ENCODE assay signal across 8 mouse cellular contexts in genomic region chr7:25281166-25281733, GRCm38 (mm10). TPM values are rescaled to one million over a fixed set of nuclear protein-coding genes. Genes with fewer than 3 reads are reported as not detected.
DNase-seq lines count a peak whose midpoint lies in the region; ATAC-seq and TF ChIP-seq lines count a peak whose summit lies in the region.

No protein-coding gene starts in this region.

- peak; percentile 15 for ATAC-seq in intestine, embryonic 15.5 days
- no peak for ATAC-seq in neural tube, embryonic 12.5 days (ENCODE audit: low FRiP score, low read depth)

- H3K27ac ChIP-seq in testis, adult 2 months (ENCODE audit: control insufficient read depth, insufficient read depth, low read depth, low read length) = peak overlapping the region; percentile 82
- peak overlapping the region; percentile 98 for H3K27ac ChIP-seq in intestine, embryonic 15.5 days
- peak overlapping the region; percentile 96 for H3K27ac ChIP-seq in neural tube, embryonic 12.5 days

- peak overlapping the region; percentile 42 for H3K9ac ChIP-seq in intestine, embryonic 15.5 days
- H3K9ac ChIP-seq in neural tube, embryonic 12.5 days = peak overlapping the region; percentile 36; the same call in 1 of the 2 replicates

- peak overlapping the region; percentile 64 for H3K4me3 ChIP-seq in testis, adult 2 months (ENCODE audit: control insufficient read depth, low read depth, low read length)
- peak overlapping the region; percentile 76 for H3K4me3 ChIP-seq in intestine, embryonic 15.5 days (replicated peaks)
- H3K4me3 ChIP-seq in neural tube, embryonic 12.5 days = peak overlapping the region; percentile 71

- H3K4me1 ChIP-seq in testis, adult 2 months (ENCODE audit: control insufficient read depth, insufficient read depth, low read length) = peaks cover 47% of the 10 kb centered on the region
- H3K4me1 ChIP-seq in intestine, embryonic 15.5 days (replicated peaks) = peaks cover 53% of the 10 kb centered on the region
- peaks cover 59% of the 10 kb centered on the region for H3K4me1 ChIP-seq in neural tube, embryonic 12.5 days

- TF ChIP-seq CTCF in testis, adult 2 months (IDR thresholded peaks at IDR 0.05; ENCODE audit: control insufficient read depth, insufficient read depth, insufficient replicate concordance, low read depth, low read length) = no peak

- H3K4me2 ChIP-seq in intestine, embryonic 15.5 days (replicated peaks) = peak overlapping the region; percentile 92
- H3K4me2 ChIP-seq in neural tube, embryonic 12.5 days (replicated peaks) = peak overlapping the region; percentile 95

- 15% methylated on average over 12 of the region's 12 CpGs for WGBS in intestine, embryonic 15.5 days
- 26% methylated on average over 12 of the region's 12 CpGs for WGBS in neural tube, embryonic 12.5 days

- no peaks in the 10 kb centered on the region for H3K9me3 ChIP-seq in intestine, embryonic 15.5 days
- H3K9me3 ChIP-seq in neural tube, embryonic 12.5 days = no peaks in the 10 kb centered on the region

- no peaks in the 10 kb centered on the region for H3K27me3 ChIP-seq in testis, adult 2 months (ENCODE audit: control insufficient read depth, insufficient read depth, low read length)
- no peaks in the 10 kb centered on the region for H3K27me3 ChIP-seq in intestine, embryonic 15.5 days (replicated peaks)
- no peaks in the 10 kb centered on the region for H3K27me3 ChIP-seq in neural tube, embryonic 12.5 days (replicated peaks)

- TF ChIP-seq POLR2A in testis, adult 2 months (IDR thresholded peaks at IDR 0.05; ENCODE audit: control insufficient read depth, low read depth, low read length) = no peak

- DNase-seq in cerebellum, adult 8-10 months = peak; percentile 50
- DNase-seq in cerebellum, postnatal 10 days = no peak
- no peak for DNase-seq in testis, postnatal 14 days (ENCODE audit: low spot score)
- no peak for DNase-seq in adrenal gland, postnatal 25 days
- no peak for DNase-seq in adrenal gland, postnatal 4 days (ENCODE audit: low spot score in 2 of 2)

- H3K36me3 ChIP-seq in testis, adult 2 months (ENCODE audit: control insufficient read depth, insufficient read depth, low read length) = peaks cover 2% of the 10 kb centered on the region; the same call in 1 of the 2 replicates
- peaks cover 13% of the 10 kb centered on the region for H3K36me3 ChIP-seq in intestine, embryonic 15.5 days
- peaks cover 18% of the 10 kb centered on the region for H3K36me3 ChIP-seq in neural tube, embryonic 12.5 days

RNA-seq across cellular contexts. Expression of gene Cic, which starts 13.7 kb away (rescaled TPM):
- polyA plus RNA-seq in testis, adult 2 months (2012; rRNA removed) = 41.8 and 42.1 TPM in 2 replicates
- polyA plus RNA-seq in intestine, embryonic 15.5 days (2015; fragmentation: Nextera tagmentation; extraction: Ambion mirVana) = 26.1 and 26.6 TPM in 2 replicates
- 44.2 and 45.0 TPM in 2 replicates for polyA plus RNA-seq in neural tube, embryonic 12.5 days (2016; fragmentation: Nextera tagmentation; extraction: Ambion mirVana)
- total RNA-seq in adrenal gland, postnatal 25 days (2021) = 134 and 146 TPM in 2 replicates
- 100 to 1,000 TPM; 162 to 174 TPM for total RNA-seq in adrenal gland, postnatal 4 days (2021)

RNA-seq across cellular contexts. Expression of gene Pafah1b3, which starts 16.5 kb away (rescaled TPM):
- polyA plus RNA-seq in testis, adult 2 months (2012; rRNA removed) = 37.1 and 44.4 TPM in 2 replicates
- polyA plus RNA-seq in intestine, embryonic 15.5 days (2015; fragmentation: Nextera tagmentation; extraction: Ambion mirVana) = 173 TPM in 2 replicates
- polyA plus RNA-seq in neural tube, embryonic 12.5 days (2016; fragmentation: Nextera tagmentation; extraction: Ambion mirVana) = 400 and 431 TPM in 2 replicates
- 31.9 and 35.8 TPM in 2 replicates for total RNA-seq in adrenal gland, postnatal 25 days (2021)
- 10 to 100 TPM; 62.9 to 70.0 TPM for total RNA-seq in adrenal gland, postnatal 4 days (2021)

RNA-seq across cellular contexts. Expression of gene Prr19, which starts 20.0 kb away (rescaled TPM):
- polyA plus RNA-seq in testis, adult 2 months (2012; rRNA removed) = 83.0 and 90.6 TPM in 2 replicates
- 0.41 and 0.71 TPM in 2 replicates for polyA plus RNA-seq in intestine, embryonic 15.5 days (2015; fragmentation: Nextera tagmentation; extraction: Ambion mirVana)
- polyA plus RNA-seq in neural tube, embryonic 12.5 days (2016; fragmentation: Nextera tagmentation; extraction: Ambion mirVana) = 1.1 and 1.5 TPM in 2 replicates
- not detected in 2 replicates for total RNA-seq in adrenal gland, postnatal 25 days (2021)
- not detected for total RNA-seq in adrenal gland, postnatal 4 days (2021)

RNA-seq across cellular contexts. Expression of gene Tmem145, which starts 24.7 kb away (rescaled TPM):
- 1.3 TPM in 2 replicates for polyA plus RNA-seq in testis, adult 2 months (2012; rRNA removed)
- 1.2 and 1.3 TPM in 2 replicates for polyA plus RNA-seq in intestine, embryonic 15.5 days (2015; fragmentation: Nextera tagmentation; extraction: Ambion mirVana)
- polyA plus RNA-seq in neural tube, embryonic 12.5 days (2016; fragmentation: Nextera tagmentation; extraction: Ambion mirVana) = 26.0 and 28.3 TPM in 2 replicates
- 1.6 and 3.7 TPM in 2 replicates for total RNA-seq in adrenal gland, postnatal 25 days (2021)
- total RNA-seq in adrenal gland, postnatal 4 days (2021) = 1 to 10 TPM; 4.0 to 5.4 TPM

RNA-seq across cellular contexts. Expression of gene Erf, which starts 30.7 kb away (rescaled TPM):
- polyA plus RNA-seq in testis, adult 2 months (2012; rRNA removed) = 40.4 and 44.1 TPM in 2 replicates
- polyA plus RNA-seq in intestine, embryonic 15.5 days (2015; fragmentation: Nextera tagmentation; extraction: Ambion mirVana) = 14.8 TPM in 2 replicates
- 11.9 and 13.1 TPM in 2 replicates for polyA plus RNA-seq in neural tube, embryonic 12.5 days (2016; fragmentation: Nextera tagmentation; extraction: Ambion mirVana)
- 19.4 and 33.2 TPM in 2 replicates for total RNA-seq in adrenal gland, postnatal 25 days (2021)
- total RNA-seq in adrenal gland, postnatal 4 days (2021) = 10 to 100 TPM; 47.5 to 50.4 TPM

Comparison
In these comparisons a context has a peak if more than half of its experiments do, and no peak if none do; other contexts are left out.
1. RNA of gene Prr19, which starts 20.0 kb away (polyA plus RNA-seq): 83.0 to 90.6 TPM in testis, adult 2 months; 1.1 to 1.5 TPM in neural tube, embryonic 12.5 days and 0.41 to 0.71 TPM in intestine, embryonic 15.5 days; every median in the first group is over 10 times any median in the second.
2. Peak in every context shown above with its lines, with median percentiles within 50 percentile points of each other: H3K27ac ChIP-seq and H3K4me3 ChIP-seq.